Mouse (Mus musculus): ENCODE results near the gene Gm1113. TPM values are rescaled to one million over a fixed set of nuclear protein-coding genes. Genes with fewer than 3 reads are reported as not detected.

Gene Gm1113
- polyA plus RNA-seq, 1 experiment from 2014 or later, result not detected

- H3K27ac ChIP-seq, result no peak overlapping the region
- no peak overlapping the region for H3K9ac ChIP-seq
- no peaks in the 10 kb centered on the region for H3K9me3 ChIP-seq
- no peak overlapping the region for H3K4me2 ChIP-seq
- peaks cover 60% of the 10 kb centered on the region for H3K36me3 ChIP-seq
- no peaks in the 10 kb centered on the region for H3K27me3 ChIP-seq
- H3K4me1 ChIP-seq, result 0 out of 2 replicates have a peak, but pooled peaks cover 6% of the 10 kb centered on the region
- ATAC-seq (ENCODE audit: insufficient number of reproducible peaks, insufficient read depth, low FRiP score, low TSS enrichment, low read depth), result no peak
- H3K4me3 ChIP-seq, result no peak overlapping the region
Observed at GRCm38 (mm10) chr9:35468913-35469312, 49.2 kb downstream of the Gm1113 start.

- 68% methylated on average over 8 of the region's 8 CpGs for WGBS
- Histone ChIP-seq H3K36me3 (peaks cover 57% of the 10 kb centered on the region), H3K4me2 (no peak overlapping the region), H3K9me3 (no peaks in the 10 kb centered on the region), H3K27me3 (no peaks in the 10 kb centered on the region), H3K27ac (no peak overlapping the region), H3K9ac (no peak overlapping the region), H3K4me1 (0 out of 2 replicates have a peak, but pooled peaks cover 6% of the 10 kb centered on the region), H3K4me3 (no peak overlapping the region)
- no peak for ATAC-seq (ENCODE audit: insufficient number of reproducible peaks, insufficient read depth, low FRiP score, low TSS enrichment, low read depth)
Observed at GRCm38 (mm10) chr9:35467264-35467817, 50.7 kb downstream of the Gm1113 start.

GRCm38 (mm10) chr9:35459594-35459993 is 58.5 kb downstream of the Gm1113 start:
- Histone ChIP-seq H3K9me3 (no peaks in the 10 kb centered on the region), H3K4me1 (0 out of 2 replicates have a peak, but pooled peaks cover 4% of the 10 kb centered on the region), H3K27me3 (no peaks in the 10 kb centered on the region), H3K4me2 (no peak overlapping the region), H3K36me3 (peaks cover 81% of the 10 kb centered on the region), H3K4me3 (no peak overlapping the region), H3K9ac (no peak overlapping the region), H3K27ac (no peak overlapping the region)
- no peak for ATAC-seq (ENCODE audit: insufficient number of reproducible peaks, insufficient read depth, low FRiP score, low TSS enrichment, low read depth)
- 78% methylated on average over 8 of the region's 8 CpGs for WGBS

Other genes starting within 250 kb of the Gm1113 start
- gene Cdon, start 97.1 kb downstream of the Gm1113 start, polyA plus RNA-seq (2015; fragmentation: Nextera tagmentation; extraction: Ambion mirVana), result 20.7 and 21.4 TPM in 2 replicates
- gene Ddx25, start 40.3 kb upstream of the Gm1113 start, polyA plus RNA-seq (2015; fragmentation: Nextera tagmentation; extraction: Ambion mirVana), result 4.3 and 4.6 TPM in 2 replicates
- 23.3 and 24.0 TPM in 2 replicates for gene Pus3, start 40.3 kb upstream of the Gm1113 start, polyA plus RNA-seq (2015; fragmentation: Nextera tagmentation; extraction: Ambion mirVana)
- gene Pate2, start 52.0 kb upstream of the Gm1113 start, polyA plus RNA-seq (2015; fragmentation: Nextera tagmentation; extraction: Ambion mirVana), result 0.72 and 1.1 TPM in 2 replicates
- 17.7 and 20.8 TPM in 2 replicates for gene Hyls1, start 52.1 kb upstream of the Gm1113 start, polyA plus RNA-seq (2015; fragmentation: Nextera tagmentation; extraction: Ambion mirVana)
- gene Pate4, start 93.7 kb upstream of the Gm1113 start, polyA plus RNA-seq (2015; fragmentation: Nextera tagmentation; extraction: Ambion mirVana), result not detected in 2 replicates
- gene Pate3, start 129.9 kb upstream of the Gm1113 start, polyA plus RNA-seq (2015; fragmentation: Nextera tagmentation; extraction: Ambion mirVana), result not detected in 2 replicates
- not detected in 2 replicates for gene Pate1, start 169.1 kb upstream of the Gm1113 start, polyA plus RNA-seq (2015; fragmentation: Nextera tagmentation; extraction: Ambion mirVana)
- gene Gm17677, start 222.8 kb upstream of the Gm1113 start, polyA plus RNA-seq (2015; fragmentation: Nextera tagmentation; extraction: Ambion mirVana), result not detected in 2 replicates

All from embryonic facial prominence, embryonic 13.5 days (tissue).